Mouse (Mus musculus) hindbrain, postnatal 0 days (tissue): ENCODE results near the gene Grk4. TPM values are rescaled to one million over a fixed set of nuclear protein-coding genes. Genes with fewer than 3 reads are reported as not detected.
"Not testable (repeated sequence)": the region's sequence is repeated elsewhere in the genome, so short reads cannot be mapped to it uniquely, and the experiment has no call there.

Experiments used
- ATAC-seq: fragments of 200-750 bp; cut with Nextera tagmentation; 2 replicates; pipeline ENCODE4 v1.8.0; 2017; ENCODE audit warnings: mild to moderate bottlenecking, moderate TSS enrichment, moderate library complexity
- DNase-seq: peaks from one replicate; pipeline ENCODE4 v3.0.0-alpha.2; 2015; ENCODE audit warnings: low spot score
- H3K27ac ChIP-seq: fragments of 300-500 bp; sonication (generic); 2 replicates; pipeline ENCODE4 v1.5.1; 2014; ENCODE audit warnings: mild to moderate bottlenecking
- H3K27me3 ChIP-seq: fragments of 300-500 bp; sonication (generic); 2 replicates; pipeline ENCODE4 v1.6.1; 2014; ENCODE audit warnings: low read length, mixed read lengths; ENCODE audit not compliant: insufficient read depth
- H3K36me3 ChIP-seq: fragments of 300-500 bp; sonication (generic); 2 replicates; pipeline ENCODE4 v1.6.1; 2014; ENCODE audit warnings: low read length, mixed read lengths; ENCODE audit not compliant: insufficient read depth
- H3K4me1 ChIP-seq: fragments of 300-500 bp; sonication (generic); 2 replicates; pipeline ENCODE4 v1.6.1; 2014; ENCODE audit warnings: antibody characterized with exemption, low read length, mixed read lengths; ENCODE audit not compliant: insufficient read depth
- H3K4me2 ChIP-seq: fragments of 300-500 bp; sonication (generic); 2 replicates; pipeline ENCODE4 v1.6.1; 2014; ENCODE audit warnings: low read depth, mild to moderate bottlenecking, low read length, moderate library complexity, mixed read lengths
- H3K4me3 ChIP-seq: fragments of 300-500 bp; sonication (generic); 2 replicates; pipeline ENCODE4 v1.5.1; 2014; ENCODE audit warnings: low read length
- H3K9ac ChIP-seq: fragments of 300-500 bp; sonication (generic); replicated peaks from 2 replicates; pipeline ENCODE4 v1.6.1; 2014; ENCODE audit warnings: mild to moderate bottlenecking, low read length, moderate library complexity, mixed read lengths
- H3K9me3 ChIP-seq: fragments of 300-500 bp; sonication (generic); 2 replicates; pipeline ENCODE4 v1.6.1; 2016; ENCODE audit warnings: low read length, mixed read lengths
- CTCF ChIP-seq: IDR thresholded peaks from 2 replicates; pipeline ENCODE4 v1.5.1; 2016; ENCODE audit warnings: antibody characterized with exemption, control low read depth, low read depth
- WGBS: fragments of 180-500 bp; shearing (Covaris S2); extraction: QIAGEN DNeasy Blood & Tissue Kit; methylation state at CpG from one replicate; pipeline ENCODE4 v1.1.7; 2014; 5-methylcytosine and 5-hydroxymethylcytosine counted together
- polyA plus RNA-seq: library from polyadenylated mRNA; unstranded; fragments of >200 nt; fragmentation: Nextera tagmentation; extraction: Ambion mirVana; gene quantifications from 2 replicates; pipeline ENCODE4 v1.2.1, GENCODE M21; 2015
- total RNA-seq: library from RNA; depleted of rRNA; stranded (reverse); fragments of >200 nt; gene quantifications from 2 replicates; pipeline ENCODE4 v1.2.3, GENCODE M21; 2014

Grk4 gene
- total and polyA plus RNA-seq, 2 experiments from 2014 or later, result 2.1 to 5.3 TPM

DNA sequence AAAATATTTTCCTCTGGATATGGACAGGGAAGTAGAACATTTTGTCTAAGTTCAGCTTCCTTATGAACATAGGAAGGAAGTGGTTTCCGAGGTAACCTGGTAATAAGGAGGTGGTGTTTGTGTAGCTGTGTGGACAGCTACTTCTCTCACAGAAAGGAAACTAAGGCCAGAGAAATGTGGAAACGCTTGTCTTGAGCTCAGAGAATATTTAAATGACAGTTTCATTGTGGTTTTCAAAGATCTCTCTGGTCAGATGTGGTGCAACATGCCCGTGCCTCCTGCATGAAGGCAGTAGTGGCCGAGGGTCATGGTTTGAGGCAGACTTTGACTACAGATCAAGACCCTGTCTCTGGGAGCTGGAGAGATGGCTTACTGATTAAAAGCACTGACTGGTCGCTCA lies 35.3 kb downstream of the Grk4 start:
- H3K36me3 ChIP-seq, result no peaks in the 10 kb centered on the region
- H3K4me2 ChIP-seq, result no peak overlapping the region
- H3K27ac ChIP-seq, result no peak overlapping the region
- H3K27me3 ChIP-seq, result no peaks in the 10 kb centered on the region
- H3K4me1 ChIP-seq, result no peaks in the 10 kb centered on the region
- no peak overlapping the region for H3K9ac ChIP-seq
- TF ChIP-seq CTCF, result no peak
- ATAC-seq (no peak), DNase-seq (no peak)
- 74% methylated on average over 5 of the region's 5 CpGs for WGBS
- no peaks in the 10 kb centered on the region for H3K9me3 ChIP-seq
- no peak overlapping the region for H3K4me3 ChIP-seq

DNA sequence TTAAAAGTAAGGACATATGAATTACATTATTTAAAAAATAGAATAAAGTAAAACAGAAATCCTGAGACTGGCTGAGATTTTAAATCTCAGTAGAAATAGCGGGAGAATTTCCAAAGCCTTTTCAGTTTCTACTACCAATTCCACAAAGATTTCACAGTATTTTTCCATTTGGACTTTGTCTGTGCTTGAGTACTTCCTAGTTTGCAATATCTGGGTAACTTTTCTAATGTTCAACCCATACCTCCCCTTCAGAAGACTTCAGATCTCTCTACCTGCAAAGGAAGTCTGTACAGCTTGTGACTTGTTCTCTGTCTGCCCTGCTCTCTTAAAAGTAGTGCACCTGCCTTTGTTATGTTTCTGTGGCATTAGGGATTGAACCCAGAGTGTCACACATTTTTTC lies 48.3 kb downstream of the Grk4 start:
- Histone ChIP-seq H3K27ac (no peak overlapping the region), H3K4me3 (no peak overlapping the region), H3K36me3 (no peaks in the 10 kb centered on the region), H3K9me3 (no peaks in the 10 kb centered on the region), H3K27me3 (no peaks in the 10 kb centered on the region), H3K4me1 (no peaks in the 10 kb centered on the region), H3K4me2 (no peak overlapping the region), H3K9ac (no peak overlapping the region)
- WGBS, result 98% methylated on average over 1 of the region's 1 CpGs
- ATAC-seq (no peak), DNase-seq (no peak)
- TF ChIP-seq CTCF, result no peak

DNA sequence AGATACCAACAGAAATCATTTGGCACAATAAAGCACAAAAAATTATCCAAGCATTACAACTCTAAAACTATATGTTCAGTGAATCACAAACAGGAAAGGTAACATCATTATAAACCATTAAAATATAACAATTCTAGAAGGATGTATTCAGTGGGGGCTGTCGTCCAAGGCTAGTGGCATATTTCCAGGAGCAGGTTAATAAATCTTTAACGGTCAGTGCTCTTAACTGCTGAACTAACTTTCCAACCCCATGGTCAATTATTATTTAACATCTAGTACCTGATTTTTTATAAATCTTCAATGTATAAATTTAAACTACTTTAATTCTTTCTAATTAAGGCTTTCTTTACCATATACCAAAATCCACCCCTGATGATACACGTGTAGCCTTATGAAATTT lies 54.2 kb downstream of the Grk4 start:
- not testable (repeated sequence) for H3K4me1 ChIP-seq, H3K9ac ChIP-seq, H3K27me3 ChIP-seq, H3K27ac ChIP-seq, H3K36me3 ChIP-seq, H3K4me2 ChIP-seq, ATAC-seq, H3K9me3 ChIP-seq, H3K4me3 ChIP-seq, DNase-seq
- WGBS, result 82% methylated on average over 3 of the region's 3 CpGs

DNA sequence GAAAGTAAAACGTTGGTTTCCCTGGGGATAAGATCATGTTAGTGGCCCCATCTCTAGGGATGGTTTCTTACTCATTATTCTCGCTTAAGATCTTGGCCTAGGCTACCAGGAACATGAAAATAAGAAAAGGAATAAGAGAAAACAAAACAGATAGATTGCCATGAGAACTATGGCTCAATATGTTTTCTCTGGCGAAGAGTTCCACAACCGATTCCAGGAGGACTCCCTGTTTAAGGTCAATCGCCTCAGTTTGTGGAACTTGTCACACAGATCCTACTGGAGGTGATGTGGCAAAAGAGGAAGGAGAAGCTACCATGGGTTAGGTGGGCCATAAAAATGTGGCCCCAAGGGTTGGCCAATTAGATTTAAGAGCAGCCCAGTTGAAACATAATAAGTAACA lies 54.6 kb downstream of the Grk4 start:
- H3K9ac ChIP-seq, result no peak overlapping the region
- H3K27ac ChIP-seq, result no peak overlapping the region
- no peaks in the 10 kb centered on the region for H3K36me3 ChIP-seq
- no peaks in the 10 kb centered on the region for H3K4me1 ChIP-seq
- TF ChIP-seq CTCF, result no peak
- DNase-seq, result no peak
- H3K9me3 ChIP-seq, result no peaks in the 10 kb centered on the region
- H3K4me3 ChIP-seq, result no peak overlapping the region
- no peaks in the 10 kb centered on the region for H3K27me3 ChIP-seq
- WGBS, result 83% methylated on average over 5 of the region's 5 CpGs
- H3K4me2 ChIP-seq, result no peak overlapping the region
- ATAC-seq, result no peak

DNA sequence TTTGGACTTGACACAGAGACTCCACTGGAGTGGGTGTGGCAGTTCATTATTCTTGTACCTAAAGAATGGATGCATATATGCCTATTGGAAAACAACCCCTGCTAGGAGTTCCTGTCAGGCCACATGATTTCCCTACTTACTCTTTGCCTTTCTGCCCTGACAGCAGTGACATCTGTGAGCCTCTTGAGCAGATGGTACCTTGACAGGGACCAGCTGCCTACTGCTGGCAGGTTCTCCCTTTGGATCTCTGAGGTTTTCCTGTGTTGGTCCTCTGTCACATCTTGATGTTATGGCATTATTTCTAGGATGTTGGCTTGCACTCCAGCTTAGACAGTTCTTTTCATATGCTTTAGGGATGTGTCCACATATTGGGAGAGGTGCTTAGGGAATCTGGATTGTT lies 69.0 kb downstream of the Grk4 start:
- Histone ChIP-seq H3K4me2 (no peak overlapping the region), H3K9me3 (no peaks in the 10 kb centered on the region), H3K4me1 (no peaks in the 10 kb centered on the region), H3K27me3 (no peaks in the 10 kb centered on the region), H3K36me3 (no peaks in the 10 kb centered on the region), H3K27ac (no peak overlapping the region), H3K4me3 (no peak overlapping the region), H3K9ac (no peak overlapping the region)
- DNase-seq, result peak; percentile 28
- ATAC-seq, result no peak
- TF ChIP-seq CTCF, result no peak

DNA sequence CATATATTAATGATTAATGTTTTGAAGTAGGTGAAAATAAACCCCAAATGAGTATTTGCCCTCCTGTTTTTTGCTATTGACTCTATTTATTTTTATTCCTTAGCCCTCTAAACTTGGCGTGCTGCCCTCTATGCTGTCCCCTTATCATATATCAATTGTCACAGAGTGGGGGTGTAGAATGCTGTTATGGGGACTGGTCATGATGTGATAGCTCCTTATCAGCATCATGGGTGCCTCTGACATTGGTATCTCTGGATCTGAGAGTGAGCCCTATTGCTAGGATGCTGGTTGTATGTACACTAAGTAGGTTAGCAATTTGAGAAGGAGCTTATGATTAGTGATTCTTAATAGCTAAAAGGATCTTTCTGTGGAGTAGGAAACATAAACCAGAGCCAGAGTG lies 70.1 kb downstream of the Grk4 start:
- WGBS, result 76% methylated on average over 1 of the region's 1 CpGs
- Histone ChIP-seq H3K36me3 (no peaks in the 10 kb centered on the region), H3K27me3 (no peaks in the 10 kb centered on the region), H3K27ac (no peak overlapping the region), H3K9ac (no peak overlapping the region), H3K4me1 (no peaks in the 10 kb centered on the region), H3K9me3 (no peaks in the 10 kb centered on the region), H3K4me2 (no peak overlapping the region), H3K4me3 (no peak overlapping the region)
- ATAC-seq, result no peak
- DNase-seq, result no peak
- TF ChIP-seq CTCF, result no peak

DNA sequence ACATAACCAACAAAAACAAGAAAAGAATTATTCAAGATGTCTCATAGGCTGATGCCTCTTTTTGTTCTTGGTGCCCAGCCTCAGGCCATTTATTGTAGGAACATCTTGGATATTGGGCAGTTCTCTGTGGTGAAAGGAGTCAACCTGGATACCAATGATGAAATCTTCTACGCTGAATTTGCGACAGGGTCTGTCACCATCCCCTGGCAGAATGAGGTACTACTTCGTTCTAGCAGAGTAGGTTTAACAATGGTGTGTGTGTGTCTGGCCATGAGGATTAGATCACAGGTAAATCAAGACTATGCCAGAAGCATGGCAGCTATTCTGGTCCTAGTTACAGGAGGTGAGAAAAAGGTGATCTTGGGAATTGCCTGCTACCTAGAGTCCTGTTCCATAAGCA lies 91.3 kb downstream of the Grk4 start:
- 63% methylated on average over 3 of the region's 3 CpGs for WGBS
- Histone ChIP-seq H3K4me2 (no peak overlapping the region), H3K27me3 (no peaks in the 10 kb centered on the region), H3K9me3 (no peaks in the 10 kb centered on the region), H3K9ac (no peak overlapping the region), H3K4me3 (no peak overlapping the region), H3K27ac (no peak overlapping the region), H3K4me1 (no peaks in the 10 kb centered on the region), H3K36me3 (no peaks in the 10 kb centered on the region)
- TF ChIP-seq CTCF, result peak; percentile 39
- ATAC-seq (no peak), DNase-seq (peak; percentile 4)
